Mouse (Mus musculus): ENCODE measurements around the gene Chrna1.

DNA sequence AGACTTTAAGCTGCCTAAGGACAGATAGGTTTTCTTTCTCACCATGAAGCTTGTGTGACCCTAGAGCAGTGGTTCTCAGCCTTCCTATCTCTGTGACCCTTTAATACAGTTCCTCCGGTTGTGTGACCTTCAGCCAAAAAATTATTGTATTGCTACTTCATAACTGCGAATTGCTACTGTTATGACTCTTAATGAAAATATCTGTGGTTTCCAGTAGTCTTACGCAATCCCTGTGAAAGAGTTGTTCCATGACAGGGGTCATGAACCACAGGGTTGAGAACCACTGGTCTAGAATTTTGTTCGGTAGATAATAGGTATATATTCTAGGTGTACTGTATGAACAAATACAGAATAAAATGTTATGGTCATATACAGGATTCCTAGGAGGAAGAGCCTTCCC, 32.9 kb downstream of the Chrna1 start:
- TF ChIP-seq CTCF (IDR thresholded peaks at IDR 0.05; ENCODE audit: low read depth, low read length) (no peak), POLR2A (IDR thresholded peaks at IDR 0.05; ENCODE audit: insufficient read depth, low read length) (no peak), EP300 (IDR thresholded peaks at IDR 0.05; ENCODE audit: insufficient read depth, low read depth, low read length) (no peak)
